Mouse (Mus musculus): Measurements from ENCODE around the gene Dclre1b.
"Not testable (repeated sequence)": the region's sequence is repeated elsewhere in the genome, so short reads cannot be mapped to it uniquely, and the experiment has no call there.

Gene Dclre1b

DNA sequence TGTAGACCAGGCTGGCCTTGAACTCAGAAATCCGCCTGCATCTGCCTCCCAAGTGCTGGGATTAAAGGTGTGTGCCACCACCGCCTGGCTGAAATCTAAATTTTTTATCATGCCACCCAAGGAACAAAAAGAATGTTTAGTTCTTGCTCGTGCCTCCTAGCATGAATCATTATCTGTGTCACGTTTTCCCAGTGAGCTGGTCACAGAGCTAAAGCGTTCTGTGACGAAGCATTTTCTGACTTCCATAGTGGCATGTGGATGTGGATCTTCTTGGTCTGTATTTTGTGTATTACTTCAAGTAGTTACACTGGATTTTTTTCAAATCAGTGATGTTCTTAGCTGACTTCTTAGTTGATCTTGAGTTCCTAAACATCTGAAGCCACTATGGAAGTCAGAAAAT lies 1.7 kb upstream of the Dclre1b start:
- DNase-seq (ENCODE audit: low spot score) = no peak

DNA sequence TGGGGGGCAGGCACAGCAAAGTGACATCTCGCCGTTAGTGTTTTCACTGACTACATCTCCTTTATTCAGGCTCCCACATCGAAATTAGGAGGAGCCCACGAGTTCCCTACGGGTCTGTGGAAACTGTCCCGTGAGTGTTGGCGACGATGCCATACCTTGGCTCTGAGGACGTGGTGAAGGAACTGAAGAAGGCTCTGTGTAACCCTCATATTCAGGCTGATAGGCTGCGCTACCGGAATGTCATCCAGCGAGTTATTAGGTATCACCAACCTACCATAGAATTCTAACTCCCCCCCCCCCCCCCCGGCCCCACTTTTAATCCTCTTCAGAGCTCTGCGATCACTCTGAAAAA lies 531 bp upstream of the Dclre1b start:
- DNase-seq (ENCODE audit: low spot score) = no peak

DNA sequence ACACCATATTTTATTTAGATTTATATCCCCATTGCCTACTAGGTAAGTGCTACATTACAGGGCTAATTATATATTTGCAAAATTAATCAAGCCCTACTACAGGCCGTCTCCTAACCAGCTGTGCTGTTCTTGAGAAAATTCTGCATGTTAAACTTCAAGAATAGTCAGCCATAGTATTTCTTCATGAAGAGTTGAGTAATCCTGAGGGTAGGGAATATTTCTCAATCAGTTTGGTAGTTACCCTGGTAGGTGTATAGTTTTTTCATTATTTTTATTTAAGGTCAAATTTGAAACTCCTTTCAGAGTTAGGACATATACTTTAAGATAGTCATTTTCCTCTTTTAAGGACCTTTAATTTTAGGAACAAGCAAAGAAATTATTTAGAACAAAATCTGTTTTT lies 3.6 kb downstream of the Dclre1b start:
- no peak for DNase-seq (ENCODE audit: low spot score)

DNA sequence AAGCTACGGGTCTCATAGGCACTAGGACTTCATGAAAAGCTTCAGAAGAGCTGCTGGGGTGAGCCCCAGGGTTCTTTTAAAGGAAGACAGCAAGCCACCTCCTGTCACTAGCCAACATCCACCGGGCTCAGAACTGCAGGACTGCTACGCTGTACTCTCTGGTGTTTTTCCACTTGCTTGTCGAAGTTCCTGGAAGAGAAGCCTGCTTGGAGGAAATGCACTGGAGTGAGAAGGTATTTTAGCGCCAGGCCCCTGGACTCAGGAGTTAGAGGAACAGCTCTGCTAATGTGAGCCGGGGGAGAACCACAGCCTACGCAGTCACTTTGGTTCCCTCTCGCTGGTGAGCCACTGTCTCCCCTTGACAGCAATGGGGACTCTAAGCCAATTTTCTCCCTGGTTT lies 6.4 kb downstream of the Dclre1b start:
- no peak for DNase-seq (ENCODE audit: low spot score)

DNA sequence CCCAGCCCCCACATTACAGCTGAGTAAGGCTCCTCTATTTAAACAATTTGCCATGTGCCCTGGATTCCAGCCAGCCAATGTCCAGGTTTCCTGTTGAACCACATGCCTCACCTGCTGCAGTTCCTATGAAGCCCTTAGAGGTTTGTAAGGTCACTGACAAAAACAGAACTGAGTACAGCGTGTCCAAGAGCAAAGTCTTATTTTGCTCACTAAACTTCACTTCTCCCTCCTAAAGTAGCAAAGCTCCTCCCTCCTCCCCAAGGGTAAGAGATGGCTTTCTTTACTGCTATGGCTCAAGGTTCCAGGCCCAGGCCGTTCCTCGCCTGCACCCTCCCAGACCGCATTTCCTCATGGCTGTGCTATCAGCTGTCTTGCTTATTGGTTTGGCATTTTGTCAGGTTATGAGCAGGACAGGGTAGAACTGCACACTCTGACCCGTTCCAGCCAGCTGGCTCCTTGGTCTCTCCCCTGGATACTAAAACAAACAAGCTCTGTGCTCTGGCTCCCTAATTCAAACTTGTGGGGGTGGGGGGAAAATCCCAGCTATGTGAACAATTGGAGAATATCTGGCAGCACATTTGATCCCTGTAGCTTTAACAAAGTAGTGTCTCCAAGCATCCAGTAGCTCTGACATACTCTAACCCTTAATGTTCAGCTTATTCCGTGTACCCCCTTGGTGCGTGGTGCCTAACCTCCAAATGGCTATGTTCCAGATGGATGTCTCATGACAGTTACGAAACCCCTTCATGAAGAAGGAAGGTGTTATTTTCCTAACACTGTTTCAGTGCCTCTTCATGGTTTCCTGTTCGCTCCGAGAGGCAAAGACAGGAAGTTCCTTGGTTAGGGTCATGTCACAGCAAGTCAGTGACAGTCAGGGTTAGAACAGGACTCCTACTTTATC lies 7.4 kb downstream of the Dclre1b start:
- DNase-seq (ENCODE audit: low spot score) = peak; percentile 76

DNA sequence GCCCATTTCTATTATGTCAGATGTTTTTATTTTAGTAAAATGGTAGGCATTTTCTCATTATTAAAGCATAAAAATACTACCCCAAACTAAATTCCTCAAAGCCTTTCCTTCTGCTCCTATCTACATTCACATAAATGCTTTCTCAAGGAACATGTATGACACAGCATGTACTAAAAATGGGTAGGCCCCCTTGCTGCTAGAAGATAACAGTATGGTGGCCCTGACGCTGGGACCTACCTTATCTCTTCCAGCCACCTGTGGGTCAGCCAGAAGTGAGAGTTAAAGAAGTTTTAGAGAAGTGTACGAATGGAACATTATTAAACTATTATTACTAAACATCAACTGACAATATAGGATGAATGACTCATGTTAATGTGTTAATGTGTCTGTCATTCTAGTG lies 9.7 kb downstream of the Dclre1b start:
- no peak for DNase-seq (ENCODE audit: low spot score)

DNA sequence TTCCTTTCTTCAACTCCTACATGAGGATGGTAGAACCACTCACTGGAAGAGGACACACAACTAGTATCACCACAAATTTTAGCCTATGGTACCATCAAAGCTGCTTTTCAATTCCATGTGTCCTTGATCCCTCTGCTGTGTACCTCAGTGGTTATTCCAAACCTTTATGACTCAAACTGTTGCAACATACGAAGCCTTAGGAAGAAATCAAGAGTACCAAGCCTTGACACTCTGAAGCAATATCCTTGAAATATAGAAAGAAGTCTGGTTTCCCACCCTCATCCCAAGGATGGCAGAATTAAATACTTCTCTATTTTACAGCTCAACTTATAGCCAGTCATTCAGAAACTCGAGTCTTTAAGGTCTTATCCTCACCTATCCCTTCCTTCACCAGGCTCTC lies 12.9 kb downstream of the Dclre1b start:
- no peak for DNase-seq (ENCODE audit: low spot score)

DNA sequence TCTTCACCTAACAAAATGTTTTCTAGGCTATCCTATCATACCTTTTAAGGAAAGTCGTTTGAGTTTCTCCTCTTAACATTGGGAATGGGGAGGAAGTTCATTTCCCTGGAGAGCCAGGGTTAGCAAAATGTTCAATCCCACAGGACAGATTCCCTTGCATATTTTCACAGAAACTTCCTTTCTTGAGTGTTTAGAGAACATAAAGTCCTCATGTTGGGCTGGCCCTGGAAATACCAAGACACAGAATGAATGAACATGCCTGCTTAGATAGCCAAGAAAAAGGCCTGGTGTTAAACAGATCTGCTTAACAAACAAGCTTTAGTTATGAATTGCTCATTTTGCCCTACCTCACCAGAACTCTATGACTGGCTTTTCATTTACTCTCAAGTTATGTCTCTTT lies 16.7 kb downstream of the Dclre1b start:
- DNase-seq (ENCODE audit: low spot score) = no peak

DNA sequence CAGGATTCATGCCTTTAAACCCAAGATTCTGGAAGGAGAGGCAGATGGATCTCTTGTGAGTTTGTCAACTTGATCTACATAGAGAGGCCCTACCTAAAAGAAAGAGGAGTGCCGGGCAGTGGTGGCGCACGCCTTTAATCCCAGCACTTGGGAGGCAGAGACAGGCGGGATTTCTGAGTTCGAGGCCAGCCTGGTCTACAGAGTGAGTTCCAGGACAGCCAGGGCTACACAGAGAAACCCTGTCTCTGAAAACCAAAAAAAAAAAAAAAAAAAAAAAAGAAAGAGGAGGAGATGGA lies 17.2 kb downstream of the Dclre1b start:
- DNase-seq (ENCODE audit: low spot score) = not testable (repeated sequence)

DNA sequence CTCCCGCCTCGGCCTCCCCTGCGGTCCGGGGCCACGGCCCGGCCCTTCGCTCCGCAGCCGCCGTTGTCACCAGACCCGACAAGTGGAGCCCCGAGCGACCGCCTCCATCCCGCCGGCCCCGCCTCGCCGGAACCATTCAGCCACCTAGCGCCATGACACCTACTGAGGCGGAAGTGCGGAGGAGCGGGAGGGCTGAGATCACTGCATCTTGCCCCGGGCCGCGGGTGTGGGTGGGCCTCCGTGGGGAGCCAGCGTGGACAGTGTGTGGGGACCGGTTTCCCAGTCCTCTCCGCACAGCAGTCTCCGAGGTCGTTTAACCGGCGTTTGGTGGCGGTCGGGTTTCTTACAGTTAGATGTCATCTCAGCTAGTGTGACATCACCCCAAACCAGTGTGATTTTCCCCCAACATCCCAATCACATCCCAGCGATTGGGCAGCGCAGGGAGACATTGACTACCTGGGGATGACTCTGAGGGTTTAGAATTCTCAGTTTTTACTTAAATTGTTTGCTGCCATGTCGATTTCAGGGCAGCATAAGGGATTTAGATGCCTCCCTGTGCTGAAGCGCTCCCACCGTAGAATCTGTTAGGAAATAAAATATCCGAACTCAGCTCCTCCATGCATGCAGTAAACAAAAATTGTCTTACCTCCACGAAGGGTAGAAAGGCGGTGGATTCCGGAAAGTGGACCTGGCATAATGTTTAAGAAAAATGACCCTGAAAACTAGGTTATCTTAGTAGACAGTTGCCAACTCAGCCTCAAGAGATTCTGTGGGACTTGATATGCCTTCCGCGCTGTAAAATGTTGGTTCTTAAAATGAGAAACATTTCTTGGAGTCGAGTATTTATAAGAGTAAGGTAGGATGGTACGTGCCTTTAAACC lies 17.8 kb downstream of the Dclre1b start, which contains the start of gene Hipk1:
Gene Hipk1 (minus strand): TSS at position 334 of the 881 bp plus-strand sequence.
- DNase-seq (ENCODE audit: low spot score) = peak; percentile 87

DNA sequence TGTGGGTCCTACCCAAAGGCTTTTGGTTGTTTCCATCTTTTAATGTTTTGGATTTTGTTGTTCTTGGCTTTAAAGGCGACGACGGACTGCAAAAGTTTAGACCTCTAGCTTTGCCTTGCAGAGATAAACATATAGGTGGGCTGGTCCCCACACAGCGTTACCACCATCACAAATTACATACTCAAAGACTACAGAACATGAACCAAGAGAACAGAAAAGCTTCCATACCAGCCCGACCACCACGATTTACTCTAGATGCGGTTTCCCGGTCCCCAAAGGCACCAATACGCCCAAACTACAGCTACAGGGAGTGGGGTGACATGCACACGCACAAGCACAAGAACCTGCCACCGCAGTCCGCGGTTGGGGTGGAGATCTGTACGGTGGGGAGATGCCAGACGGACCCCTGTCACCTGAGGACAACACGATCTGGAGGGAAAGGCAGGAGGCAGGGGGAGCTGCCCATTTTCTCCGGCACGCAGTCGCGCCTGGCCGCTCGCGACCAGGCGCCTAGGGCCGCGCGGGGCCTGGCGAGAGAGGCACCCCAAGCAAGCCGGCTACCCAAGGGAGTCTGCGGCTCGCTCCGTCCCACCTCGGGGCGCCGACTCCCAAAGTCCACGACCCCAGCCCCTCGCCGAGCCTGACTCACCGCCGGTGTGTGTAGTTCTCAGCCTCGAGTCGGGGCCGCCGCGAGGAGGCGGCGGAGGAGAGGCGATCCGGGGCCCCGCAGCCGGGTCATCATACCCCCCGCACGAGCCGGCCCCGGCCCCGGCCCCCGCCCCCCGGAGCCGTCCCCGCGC lies 18.7 kb downstream of the Dclre1b start:
- DNase-seq (ENCODE audit: low spot score) = no peak

DNA sequence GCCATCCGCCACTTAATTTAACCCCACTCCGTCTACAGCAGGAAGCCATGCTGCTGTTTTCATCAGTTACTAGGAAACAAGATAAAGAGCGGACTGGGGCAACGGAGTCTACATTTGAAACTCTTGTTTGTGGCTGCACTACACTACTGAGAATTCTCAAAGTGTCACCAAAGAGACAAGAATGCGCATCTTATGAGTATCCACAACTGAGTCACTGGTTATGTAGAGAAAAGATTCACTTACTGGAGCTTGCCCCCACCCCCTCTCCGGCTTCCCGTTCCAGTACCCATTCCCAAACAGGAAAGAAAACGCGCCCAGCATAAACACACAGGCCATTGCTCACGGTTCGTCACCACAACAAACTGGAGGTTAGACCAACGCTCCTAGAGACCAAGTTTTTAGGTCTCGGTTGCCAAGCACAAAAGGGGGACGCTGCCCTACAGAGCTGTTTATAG lies 19.3 kb downstream of the Dclre1b start:
- no peak for DNase-seq (ENCODE audit: low spot score)

DNA sequence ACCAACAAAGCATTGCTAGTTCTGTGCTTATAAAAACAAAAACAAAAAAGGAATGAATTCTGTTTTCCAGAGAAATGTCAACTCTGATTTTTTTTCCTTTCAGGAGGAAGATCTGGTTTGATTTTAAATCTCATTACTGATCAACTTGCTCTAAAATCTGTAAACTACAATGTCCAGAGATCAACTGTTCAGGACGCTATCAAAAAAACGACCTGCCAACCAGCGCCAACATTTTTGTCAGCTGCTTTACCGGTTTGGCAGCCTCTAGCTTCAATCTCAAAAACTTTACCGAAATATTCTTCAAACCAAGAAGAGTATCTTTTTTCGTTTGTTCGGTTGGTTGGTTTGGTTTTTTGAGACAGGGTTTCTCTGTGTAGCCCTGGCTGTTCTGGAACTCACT lies 20.1 kb downstream of the Dclre1b start:
- no peak for DNase-seq (ENCODE audit: low spot score)

DNA sequence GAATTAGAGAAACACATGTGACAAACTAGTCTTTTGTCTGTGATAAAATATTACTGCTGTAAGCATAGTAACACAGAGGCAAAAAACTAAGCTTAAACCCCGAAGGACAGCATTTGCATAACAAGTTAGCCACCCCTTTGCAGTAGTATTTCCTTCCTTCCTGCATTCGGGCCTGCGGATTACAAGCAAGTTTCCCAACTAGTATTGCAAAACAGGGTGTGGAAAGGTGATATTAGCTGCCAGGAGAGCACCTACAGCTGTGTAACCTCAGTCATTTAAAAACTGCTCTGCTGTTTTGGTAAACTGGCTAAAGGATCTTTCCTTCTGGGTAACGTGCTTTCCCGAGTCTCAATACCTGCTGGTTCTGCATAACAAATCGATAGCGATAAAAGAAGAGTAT lies 22.0 kb downstream of the Dclre1b start:
- DNase-seq (ENCODE audit: low spot score) = no peak

DNA sequence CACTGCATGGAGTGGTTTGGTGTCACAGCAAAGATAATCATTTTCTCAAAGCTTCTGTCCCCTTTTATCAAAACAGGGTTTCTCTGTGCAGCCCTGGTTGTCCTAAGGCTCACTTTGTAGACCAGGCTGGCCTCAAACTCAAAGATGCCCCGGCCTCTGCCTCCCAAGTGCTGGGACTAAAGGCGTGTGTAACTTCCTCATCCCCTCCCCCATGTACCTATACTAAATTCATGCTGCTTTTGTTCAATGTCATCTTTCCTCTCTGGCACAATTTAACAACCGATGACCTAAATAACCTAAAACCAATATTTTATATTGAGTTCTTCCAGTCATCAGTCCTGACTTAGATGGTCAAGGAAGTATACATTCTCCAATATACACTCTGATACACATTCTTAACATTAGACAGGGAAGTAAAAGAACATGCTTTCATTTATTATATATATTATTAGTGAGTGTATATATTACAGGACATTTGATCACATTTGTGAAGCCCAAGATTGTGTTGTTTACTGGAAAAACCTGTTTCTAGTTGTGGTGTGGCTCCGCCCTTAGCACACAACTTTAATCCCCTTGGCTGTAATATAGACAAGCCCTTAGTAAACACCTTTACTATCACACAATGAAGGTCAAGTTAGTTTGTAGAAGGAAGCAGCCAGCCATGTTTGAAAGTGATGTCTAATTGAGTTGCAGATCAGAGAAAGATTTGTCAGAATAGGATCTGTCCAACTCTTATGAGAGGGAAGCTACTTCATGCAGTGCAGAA lies 26.2 kb downstream of the Dclre1b start:
- no peak for DNase-seq (ENCODE audit: low spot score)

DNA sequence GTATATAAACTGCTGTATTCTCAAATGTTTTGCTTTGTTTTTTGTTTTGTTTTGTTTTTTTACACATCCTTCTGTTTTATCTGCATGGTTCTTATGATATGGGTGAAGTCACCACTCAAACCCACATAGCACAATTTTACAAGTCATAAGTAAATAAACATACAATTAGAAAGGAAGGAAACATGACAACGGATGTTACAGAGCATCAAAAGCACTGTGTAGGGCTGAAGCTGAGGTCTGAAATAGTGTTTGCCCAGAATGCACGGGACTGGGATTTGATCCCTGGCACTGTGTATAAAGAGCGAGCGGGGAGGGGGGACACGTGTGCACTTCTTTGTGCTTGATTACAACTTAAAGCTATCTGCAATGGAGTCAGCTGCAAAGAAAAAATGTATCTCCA lies 28.5 kb downstream of the Dclre1b start:
- DNase-seq (ENCODE audit: low spot score) = no peak

DNA sequence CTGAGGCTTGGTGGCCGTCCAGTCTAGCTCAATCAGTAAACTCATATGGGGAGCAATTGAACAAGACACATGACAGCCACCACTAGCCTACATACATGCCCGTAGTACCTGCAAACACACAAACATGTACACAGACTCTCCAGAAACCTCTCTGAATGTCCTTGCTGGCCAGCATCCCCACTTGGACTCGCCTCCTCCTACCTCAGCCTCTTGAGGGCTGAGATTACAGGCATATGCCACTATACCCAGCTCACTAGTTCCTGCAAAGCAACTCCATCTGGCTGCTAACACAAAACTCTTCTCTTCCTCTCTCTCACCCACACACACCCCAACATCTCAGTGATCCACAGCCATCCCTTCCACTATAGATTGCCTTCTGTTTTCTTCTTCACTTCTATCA lies 29.0 kb downstream of the Dclre1b start:
- DNase-seq (ENCODE audit: low spot score) = no peak

DNA sequence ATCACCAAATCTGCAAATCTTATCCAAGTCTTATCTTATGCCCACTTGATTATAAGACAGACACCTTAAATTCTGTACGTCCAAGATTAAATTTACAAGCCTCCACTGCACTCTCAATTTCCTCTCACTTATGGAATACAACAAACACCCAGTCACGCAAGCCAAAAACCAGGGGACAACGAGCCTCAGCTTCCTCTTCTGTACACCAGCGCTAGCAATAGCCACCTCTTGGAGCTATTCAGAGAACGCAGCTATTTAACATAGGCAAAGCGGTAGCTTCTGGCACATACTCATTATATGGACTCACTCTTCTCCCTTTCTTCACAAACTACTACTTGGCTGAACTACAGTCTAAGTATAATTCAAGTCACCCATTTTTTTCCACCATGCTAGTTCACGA lies 30.1 kb downstream of the Dclre1b start:
- no peak for DNase-seq (ENCODE audit: low spot score)

DNA sequence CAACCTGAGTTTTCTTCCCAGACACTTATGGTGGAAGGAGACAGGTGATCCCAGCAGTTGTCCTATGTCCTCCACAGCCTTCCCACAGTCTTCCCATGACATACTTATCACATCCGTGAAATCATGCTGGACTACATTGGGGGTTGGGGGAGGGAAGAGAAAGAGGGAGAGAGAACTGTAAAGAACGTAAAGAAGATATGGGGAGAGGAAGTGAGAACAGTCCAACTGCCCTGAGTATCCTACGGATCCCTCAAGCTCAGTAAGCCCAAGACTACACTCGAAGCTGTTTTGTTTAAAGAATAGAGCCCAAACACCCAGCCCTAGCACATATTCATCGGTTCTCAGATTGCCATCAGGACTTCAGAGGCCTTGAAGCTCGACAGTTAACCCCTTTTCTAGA lies 30.6 kb downstream of the Dclre1b start:
- DNase-seq (ENCODE audit: low spot score) = no peak

DNA sequence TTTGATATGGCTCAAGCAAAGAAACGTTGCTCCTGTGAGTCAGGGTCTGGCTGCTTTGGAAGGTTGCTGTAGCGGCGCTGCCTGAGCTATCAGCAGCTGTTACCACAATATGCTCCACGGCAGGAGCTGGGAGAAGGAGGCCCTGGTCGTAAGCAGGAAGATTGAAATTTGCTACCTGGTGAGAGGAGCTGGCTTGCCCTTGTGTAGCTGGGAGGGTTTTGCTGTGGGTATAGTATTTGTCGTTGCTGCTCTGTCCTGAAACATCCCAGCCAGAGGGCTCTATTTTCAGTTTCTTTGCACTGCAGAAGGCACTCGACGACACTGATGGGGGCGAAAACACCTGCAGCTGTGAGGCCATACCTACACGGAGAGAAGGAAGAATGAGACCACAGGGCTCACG lies 31.3 kb downstream of the Dclre1b start:
- DNase-seq (ENCODE audit: low spot score) = no peak

DNA sequence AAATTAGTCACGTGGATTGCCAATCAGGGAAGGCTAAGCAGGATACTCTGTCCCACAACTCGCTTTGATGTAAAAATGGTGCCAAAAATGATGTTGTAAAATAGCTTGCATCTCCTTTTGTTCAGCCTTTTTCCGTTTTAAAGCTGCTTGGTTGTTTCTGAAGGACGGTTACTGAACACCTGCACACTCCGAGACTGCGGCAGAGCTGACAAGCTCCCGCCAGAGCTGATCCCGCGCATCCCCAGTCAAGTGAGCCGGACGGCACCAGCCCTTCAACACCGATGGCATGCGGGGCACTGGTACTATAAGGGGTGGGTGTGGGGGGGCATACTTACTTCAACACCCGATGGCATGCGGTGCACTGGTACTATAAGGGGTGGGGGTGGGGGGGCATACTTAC lies 35.2 kb downstream of the Dclre1b start:
- DNase-seq (ENCODE audit: low spot score) = no peak

DNA sequence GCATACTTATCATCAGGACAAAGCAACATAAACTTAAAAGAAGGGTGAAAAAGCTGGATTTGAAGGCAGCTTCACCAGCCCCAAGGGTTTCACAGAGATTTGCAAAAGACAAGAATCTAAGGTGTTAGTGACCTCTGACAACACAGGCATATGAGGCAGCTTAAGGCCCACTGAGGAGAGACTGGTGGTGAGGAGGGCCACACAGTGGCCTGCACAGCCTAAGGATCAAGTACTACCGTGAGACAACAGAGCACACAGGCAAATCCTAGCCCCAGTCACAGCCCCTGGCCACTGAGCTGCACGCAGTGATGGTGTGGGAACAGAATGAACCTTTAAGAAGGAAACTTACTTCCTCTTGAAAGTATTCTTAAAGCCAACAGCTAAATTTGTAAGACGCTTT lies 35.7 kb downstream of the Dclre1b start:
- DNase-seq (ENCODE audit: low spot score) = no peak

All from left cerebral cortex, adult 11 months (tissue).